Mouse (Mus musculus) myocyte (in vitro differentiated cells): ENCODE data around the gene Ppm1e. TPM values are rescaled to one million over a fixed set of nuclear protein-coding genes. Genes with fewer than 3 reads are reported as not detected.

Source experiments
- H3K27me3 ChIP-seq: one replicate; pipeline ENCODE4 v1.6.1; 2011; ENCODE audit not compliant: control insufficient read depth, insufficient read depth, insufficient read length
- H3K36me3 ChIP-seq: one replicate; pipeline ENCODE4 v1.6.1; 2011; ENCODE audit not compliant: control insufficient read depth, insufficient read depth
- H3K4me2 ChIP-seq: one replicate; pipeline ENCODE4 v1.6.1; 2011; ENCODE audit warnings: low read depth, control low read depth
- H3K4me3 ChIP-seq: one replicate; pipeline ENCODE4 v1.5.1; 2011; ENCODE audit warnings: mild to moderate bottlenecking, control low read depth, moderate library complexity
- H3K79me2 ChIP-seq: one replicate; pipeline ENCODE4 v1.6.1; 2011; ENCODE audit not compliant: control insufficient read depth, insufficient read depth
- H3ac ChIP-seq: one replicate; pipeline ENCODE4 v1.6.1; 2011; ENCODE audit not compliant: control insufficient read depth, insufficient read length
- CEBPB ChIP-seq: IDR thresholded peaks from 2 replicates; pipeline ENCODE4 v1.6.1; 2011; ENCODE audit warnings: mild to moderate bottlenecking, moderate library complexity; ENCODE audit not compliant: poor library complexity, insufficient read depth, severe bottlenecking
- E2F4 ChIP-seq: IDR thresholded peaks from one replicate; pipeline ENCODE4 v1.6.1; 2011; ENCODE audit warnings: mild to moderate bottlenecking, control low read depth, moderate library complexity; ENCODE audit not compliant: insufficient read depth
- MAX ChIP-seq: IDR thresholded peaks from one replicate; pipeline ENCODE4 v1.6.1; 2011; ENCODE audit warnings: low read depth, mild to moderate bottlenecking, control low read depth
- MYOD1 ChIP-seq, 3 experiments: IDR thresholded peaks; one replicate each; pipeline ENCODE4 v1.6.1; 2011; ENCODE audit warnings: control low read depth in 2 of 3, low read depth in 2 of 3, mild to moderate bottlenecking in 2 of 3, moderate library complexity in 1 of 3; ENCODE audit not compliant: insufficient read length in 2 of 3, control insufficient read depth in 1 of 3
- MYOG ChIP-seq, 3 experiments: IDR thresholded peaks; one replicate each; pipeline ENCODE4 v1.6.1; 2011; ENCODE audit warnings: control low read depth in 2 of 3, low read depth in 2 of 3, mild to moderate bottlenecking in 2 of 3; ENCODE audit not compliant: insufficient read length in 2 of 3, control insufficient read depth in 1 of 3, insufficient read depth in 1 of 3
- POLR2A ChIP-seq: IDR thresholded peaks from one replicate; pipeline ENCODE4 v1.6.1; 2011; ENCODE audit warnings: low read depth, mild to moderate bottlenecking, control low read depth, moderate library complexity; ENCODE audit not compliant: insufficient read length
- POLR2AphosphoS2 ChIP-seq: IDR thresholded peaks from one replicate; pipeline ENCODE4 v1.6.1; 2011; ENCODE audit warnings: low read depth, control low read depth; ENCODE audit not compliant: insufficient read length
- REST ChIP-seq: IDR thresholded peaks from one replicate; pipeline ENCODE4 v1.6.1; 2011; ENCODE audit warnings: mild to moderate bottlenecking, control low read depth, moderate library complexity; ENCODE audit not compliant: insufficient read depth, insufficient read length
- SRF ChIP-seq: IDR thresholded peaks from one replicate; pipeline ENCODE4 v1.6.1; 2011; ENCODE audit warnings: low read depth; ENCODE audit not compliant: control insufficient read depth, insufficient read length
- TCF12 ChIP-seq: IDR thresholded peaks from one replicate; pipeline ENCODE4 v1.6.1; 2011; ENCODE audit warnings: mild to moderate bottlenecking, control low read depth; ENCODE audit not compliant: poor library complexity, insufficient read depth, severe bottlenecking
- TCF3 ChIP-seq: IDR thresholded peaks from one replicate; pipeline ENCODE4 v1.6.1; 2011; ENCODE audit warnings: low read depth, control low read depth; ENCODE audit not compliant: insufficient read length
- USF1 ChIP-seq: IDR thresholded peaks from one replicate; pipeline ENCODE4 v1.6.1; 2011; ENCODE audit warnings: low read depth, mild to moderate bottlenecking, control low read depth, moderate library complexity
- polyA plus RNA-seq: library from polyadenylated mRNA; unstranded; fragments of >200 nt; fragmentation: generic; extraction: Trizol; gene quantifications from one replicate; pipeline ENCODE4 v1.2.1, GENCODE M21; 2012; ENCODE audit warnings: missing spikeins

Gene Ppm1e
- polyA plus RNA-seq: 1.4 TPM

DNA sequence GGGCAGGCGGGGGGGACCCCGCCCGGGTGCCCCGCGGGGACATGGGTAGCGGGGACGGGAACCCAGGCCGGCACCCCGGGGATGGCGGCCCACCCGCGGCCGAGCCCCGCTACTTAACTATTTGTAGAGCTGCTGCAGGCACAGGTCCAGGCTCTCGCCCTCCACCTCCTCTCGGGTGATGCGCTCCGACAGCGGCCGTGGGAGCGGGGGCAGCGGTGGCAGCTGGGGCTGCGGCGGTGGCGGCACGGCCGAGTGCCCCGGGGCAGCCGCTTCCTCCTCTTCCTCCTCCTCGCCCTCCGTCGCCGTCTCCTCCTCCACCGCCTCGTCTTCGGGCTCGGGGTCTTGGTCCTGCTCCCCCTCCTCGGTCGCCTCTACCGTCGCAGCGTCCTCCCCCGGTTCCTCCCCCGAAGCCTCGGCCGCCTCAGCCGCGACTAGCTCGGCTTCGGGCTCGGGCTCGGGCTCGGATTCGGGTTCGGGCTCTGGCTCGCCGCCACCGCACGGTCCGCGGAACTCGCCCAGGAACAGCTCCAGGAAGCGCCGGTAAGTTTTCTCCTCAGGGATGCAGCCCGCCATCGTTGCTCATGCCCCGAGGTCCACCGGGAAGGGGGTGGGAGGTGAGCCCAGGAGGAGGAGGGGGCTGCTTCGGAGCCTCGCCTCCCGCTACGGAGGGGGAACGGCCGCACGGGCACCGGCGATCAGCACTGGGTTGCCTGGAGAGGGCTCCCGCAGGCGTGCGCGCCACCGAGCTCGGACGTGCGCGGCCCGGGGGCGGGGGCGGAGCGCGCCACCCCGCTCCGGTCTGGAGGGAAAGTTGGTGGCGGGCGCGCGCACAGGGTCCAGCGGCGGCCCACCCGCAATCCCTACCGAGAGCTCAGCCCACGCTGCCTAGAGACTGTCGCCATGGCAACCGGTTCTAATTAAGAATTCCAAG lies at the start of gene Ppm1e:
TSS of gene Ppm1e (minus strand) at position 693 of the 931 bp plus-strand sequence.
- H3K79me2 ChIP-seq: no peaks in the 10 kb centered on the region
- H3K4me2 ChIP-seq: peak within 1 kb of the TSS; percentile 84
- H3K4me3 ChIP-seq: peak within 1 kb of the TSS; percentile 34
- peaks cover 5% of the 10 kb centered on the region for H3K27me3 ChIP-seq
- TF ChIP-seq REST (peak; percentile 60), CEBPB (no peak), E2F4 (no peak), TCF12 (no peak), POLR2A (peak; percentile 45), TCF3 (no peak), USF1 (no peak), MYOG (IDR thresholded peaks at IDR 0.05; ENCODE audit: control insufficient read depth in 1 of 3, insufficient read depth in 1 of 3, insufficient read length in 2 of 3, low read depth in 2 of 3) (peak in 1 of 3 experiments; percentile 56), SRF (no peak), POLR2AphosphoS2 (no peak), MAX (no peak), MYOD1 (IDR thresholded peaks at IDR 0.05; ENCODE audit: control insufficient read depth in 1 of 3, insufficient read length in 2 of 3, low read depth in 2 of 3) (peak in 2 of 3 experiments; percentile 15 to 58)
- no peaks in the 10 kb centered on the region for H3K36me3 ChIP-seq
- peak within 1 kb of the TSS; percentile 23 for H3ac ChIP-seq

DNA sequence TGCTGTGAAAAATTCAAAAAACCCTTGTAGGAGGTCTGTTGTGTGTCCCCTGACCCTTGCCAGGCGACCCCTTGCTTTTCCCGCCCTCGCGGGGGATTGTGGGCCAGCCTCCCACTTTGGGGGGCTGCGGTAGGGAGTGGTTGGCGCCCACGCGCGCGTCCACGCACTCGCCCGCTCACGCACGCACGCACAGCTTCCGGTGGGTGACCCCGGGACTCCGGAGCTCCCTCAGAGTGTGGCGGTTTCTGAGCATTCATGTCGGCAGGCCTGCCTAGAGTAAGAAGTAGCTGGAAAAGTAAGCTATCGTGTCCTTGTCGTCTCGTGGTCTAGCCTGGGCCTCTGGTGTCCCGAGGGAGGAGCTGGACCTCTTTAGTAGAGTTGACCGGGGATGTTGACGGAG lies 46.1 kb upstream of the Ppm1e start, which contains the start of the genes Rad51c and Tex14:
TSS of gene Rad51c (minus strand) at position 79 of the 400 bp plus-strand sequence.
TSS of gene Tex14 (plus strand) at position 190 of the 400 bp plus-strand sequence.
- Histone ChIP-seq H3K27me3 (no peaks in the 10 kb centered on the region), H3K4me3 (peak within 1 kb of the TSS; percentile 59), H3K36me3 (no peaks in the 10 kb centered on the region), H3ac (peak within 1 kb of the TSS; percentile 24), H3K4me2 (peak within 1 kb of the TSS; percentile 84), H3K79me2 (no peaks in the 10 kb centered on the region)
- no peak for TF ChIP-seq TCF3
- TF ChIP-seq USF1: no peak
- TF ChIP-seq E2F4: no peak
- TF ChIP-seq POLR2A: peak; percentile 45
- no peak for TF ChIP-seq MYOD1 (IDR thresholded peaks at IDR 0.05; ENCODE audit: control insufficient read depth in 1 of 3, insufficient read length in 2 of 3, low read depth in 2 of 3)
- no peak for TF ChIP-seq TCF12
- TF ChIP-seq POLR2AphosphoS2: no peak

DNA sequence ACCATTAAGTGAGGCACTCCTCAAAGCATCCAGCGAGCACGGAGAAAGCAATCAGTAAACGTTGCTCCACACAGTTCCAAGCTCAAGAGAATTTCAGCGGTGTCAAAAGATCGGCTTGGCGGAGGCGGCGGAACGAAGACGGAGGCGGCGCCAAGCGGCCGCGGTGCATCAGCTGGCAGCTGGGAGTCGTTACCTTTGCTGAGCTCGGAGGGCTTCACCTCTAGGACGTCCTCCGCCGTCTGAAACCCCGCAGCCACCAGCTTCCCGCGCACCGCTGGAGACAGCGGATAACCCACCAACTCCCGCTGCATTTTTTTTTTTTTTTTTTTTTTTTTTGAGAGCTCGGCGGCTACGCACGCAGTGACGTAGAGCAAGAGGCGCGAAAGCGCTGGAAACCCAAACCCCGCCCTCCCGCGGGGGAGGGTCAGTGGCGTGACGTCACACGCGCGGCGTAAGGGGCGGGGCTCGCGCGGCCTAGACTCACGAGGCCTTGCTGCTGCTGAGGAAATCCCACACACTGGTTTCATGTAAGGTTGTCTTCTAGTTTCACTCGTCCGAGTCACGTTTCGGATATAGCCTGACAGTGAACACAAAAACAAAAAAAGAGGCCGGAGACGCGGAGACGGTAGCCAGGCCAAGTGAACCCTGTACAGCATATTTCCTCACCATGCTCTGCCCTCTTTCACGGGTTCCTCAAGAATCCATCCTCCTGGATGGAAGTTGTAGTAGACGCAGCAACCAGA lies 45.5 kb upstream of the Ppm1e start:
- Histone ChIP-seq H3K79me2 (no peaks in the 10 kb centered on the region), H3K4me3 (peak overlapping the region; percentile 59), H3K27me3 (no peaks in the 10 kb centered on the region), H3K36me3 (no peaks in the 10 kb centered on the region), H3ac (peak overlapping the region; percentile 24), H3K4me2 (peak overlapping the region; percentile 84)
- TF ChIP-seq POLR2AphosphoS2 (peak; percentile 84), MYOD1 (IDR thresholded peaks at IDR 0.05; ENCODE audit: control insufficient read depth in 1 of 3, insufficient read length in 2 of 3, low read depth in 2 of 3) (peak in 1 of 3 experiments; percentile 57), TCF12 (no peak), CEBPB (0 out of 2 replicates have a peak, but pooled peaks have one; percentile 38), USF1 (no peak), MAX (no peak), TCF3 (no peak), MYOG (IDR thresholded peaks at IDR 0.05; ENCODE audit: control insufficient read depth in 1 of 3, insufficient read depth in 1 of 3, insufficient read length in 2 of 3, low read depth in 2 of 3) (peak in 1 of 3 experiments; percentile 20), REST (no peak), E2F4 (peak; percentile 39), POLR2A (peak; percentile 83), SRF (peak; percentile 50)

DNA sequence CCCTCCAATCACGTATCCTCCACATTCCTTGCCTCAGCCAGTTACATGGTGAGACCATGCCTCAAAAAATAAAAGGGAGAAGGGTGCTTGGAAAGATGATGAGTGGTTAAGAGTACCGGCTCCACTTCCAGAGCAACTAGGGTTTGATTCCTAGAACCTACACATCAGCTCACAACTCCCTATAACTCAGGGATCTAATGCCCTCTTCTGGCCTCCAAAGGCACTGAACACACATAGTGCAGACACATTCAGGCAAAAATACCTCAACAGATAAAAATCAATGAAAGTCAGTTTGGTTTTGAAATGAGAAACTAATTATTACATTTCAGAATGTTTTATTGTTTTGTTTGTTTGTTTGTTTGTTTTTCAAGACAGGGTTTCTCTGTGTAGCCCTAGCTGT lies 39.6 kb upstream of the Ppm1e start:
- no peak overlapping the region for H3ac ChIP-seq
- H3K4me3 ChIP-seq: no peak overlapping the region
- H3K27me3 ChIP-seq: no peaks in the 10 kb centered on the region
- H3K36me3 ChIP-seq: no peaks in the 10 kb centered on the region
- H3K4me2 ChIP-seq: no peak overlapping the region
- no peaks in the 10 kb centered on the region for H3K79me2 ChIP-seq
- TF ChIP-seq MAX (no peak), SRF (no peak), CEBPB (no peak), TCF3 (no peak), TCF12 (no peak), REST (no peak), POLR2AphosphoS2 (no peak), MYOD1 (IDR thresholded peaks at IDR 0.05; ENCODE audit: control insufficient read depth in 1 of 3, insufficient read length in 2 of 3, low read depth in 2 of 3) (no peak), E2F4 (no peak), MYOG (IDR thresholded peaks at IDR 0.05; ENCODE audit: control insufficient read depth in 1 of 3, insufficient read depth in 1 of 3, insufficient read length in 2 of 3, low read depth in 2 of 3) (no peak), USF1 (no peak), POLR2A (no peak)
